Mouse (Mus musculus): ENCODE measurements around the gene Rpl18.

DNA sequence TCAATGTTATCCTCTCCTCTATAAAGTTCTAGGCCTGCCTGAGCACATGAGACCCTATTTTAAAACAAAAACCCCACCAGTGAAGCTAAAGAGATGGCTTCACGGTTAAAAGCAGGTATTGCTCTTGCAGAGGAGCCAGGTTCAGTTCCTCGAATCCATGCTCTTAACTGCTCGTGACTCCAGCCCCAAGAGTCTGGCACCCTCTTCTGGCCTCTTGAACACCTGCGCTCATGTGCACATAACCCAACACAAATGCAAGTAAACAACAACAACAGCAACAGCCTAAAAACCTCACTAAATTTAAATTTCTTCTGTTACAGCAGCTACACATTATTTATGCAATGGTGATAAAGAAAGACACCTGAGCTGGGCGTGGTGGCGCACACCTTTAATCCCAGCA lies 52.2 kb downstream of the Rpl18 start:
- TF ChIP-seq MAFK (IDR thresholded peaks at IDR 0.05; ENCODE audit: insufficient read depth, low read depth, low read length) = no peak
- no peak for TF ChIP-seq CHD2 (IDR thresholded peaks at IDR 0.05; ENCODE audit: low read depth, low read length)
- no peak for TF ChIP-seq ZC3H11A (IDR thresholded peaks at IDR 0.05; ENCODE audit: borderline replicate concordance, low read depth, low read length)
- no peak for TF ChIP-seq ZNF384 (IDR thresholded peaks at IDR 0.05; ENCODE audit: low read depth, low read length)
